Mouse (Mus musculus) kidney, postnatal 10 days (tissue): ENCODE measurements around the gene Ctrc.

Source experiments
- DNase-seq: peaks from one replicate; pipeline ENCODE4 v3.0.0; 2021; ENCODE audit warnings: mixed read lengths

Gene Ctrc

GRCm38 (mm10) chr4:141866933-141867490, 20.9 kb upstream of the Ctrc start:
- DNase-seq, result peak; percentile 72

GRCm38 (mm10) chr4:141865600-141865999, 19.4 kb upstream of the Ctrc start:
- no peak for DNase-seq

- DNase-seq, result no peak
Measured at GRCm38 (mm10) chr4:141865006-141865405, 18.8 kb upstream of the Ctrc start.

- no peak for DNase-seq
Measured at GRCm38 (mm10) chr4:141864506-141864905, 18.3 kb upstream of the Ctrc start.

- DNase-seq, result no peak
Measured at GRCm38 (mm10) chr4:141863726-141864280, 17.6 kb upstream of the Ctrc start.

GRCm38 (mm10) chr4:141862867-141863266, 16.7 kb upstream of the Ctrc start:
- DNase-seq, result peak; percentile 11

GRCm38 (mm10) chr4:141861591-141862295, 15.6 kb upstream of the Ctrc start:
- DNase-seq, result no peak

GRCm38 (mm10) chr4:141860246-141860841, 14.2 kb upstream of the Ctrc start:
- DNase-seq, result peak; percentile 18

- DNase-seq, result no peak
Measured at GRCm38 (mm10) chr4:141859351-141859750, 13.2 kb upstream of the Ctrc start.

- peak; percentile 68 for DNase-seq
Measured at GRCm38 (mm10) chr4:141858501-141858900, 12.3 kb upstream of the Ctrc start.

GRCm38 (mm10) chr4:141857422-141857930, 11.3 kb upstream of the Ctrc start:
- DNase-seq, result peak; percentile 89

GRCm38 (mm10) chr4:141853437-141853836, 7.3 kb upstream of the Ctrc start:
- DNase-seq, result peak; percentile 74

GRCm38 (mm10) chr4:141834536-141835095, 11.5 kb downstream of the Ctrc start:
- DNase-seq, result peak; percentile 54

- DNase-seq, result no peak
Measured at GRCm38 (mm10) chr4:141833911-141834310, 12.2 kb downstream of the Ctrc start.

- no peak for DNase-seq
Measured at GRCm38 (mm10) chr4:141831361-141831760, 14.8 kb downstream of the Ctrc start.

GRCm38 (mm10) chr4:141830381-141830780, 15.8 kb downstream of the Ctrc start:
- DNase-seq, result no peak

GRCm38 (mm10) chr4:141828177-141828576, 18.0 kb downstream of the Ctrc start:
- no peak for DNase-seq

GRCm38 (mm10) chr4:141827401-141827800, 18.8 kb downstream of the Ctrc start:
- no peak for DNase-seq

GRCm38 (mm10) chr4:141826060-141826459, 20.1 kb downstream of the Ctrc start, which contains the start of gene Cela2a:
Gene Cela2a (minus strand): TSS chr4:141826160.
- DNase-seq, result no peak

- DNase-seq, result peak; percentile 26
Measured at GRCm38 (mm10) chr4:141822979-141823378, 23.2 kb downstream of the Ctrc start.

- DNase-seq, result peak; percentile 46
Measured at GRCm38 (mm10) chr4:141822089-141822488, 24.1 kb downstream of the Ctrc start.

- no peak for DNase-seq
Measured at GRCm38 (mm10) chr4:141821178-141821577, 25.0 kb downstream of the Ctrc start.

- no peak for DNase-seq
Measured at GRCm38 (mm10) chr4:141819316-141819715, 26.8 kb downstream of the Ctrc start.
